Mouse (Mus musculus) lung, embryonic 16.5 days (tissue): ENCODE data around the gene Lefty2. TPM values are rescaled to one million over a fixed set of nuclear protein-coding genes. Genes with fewer than 3 reads are reported as not detected.

Experiments
- ATAC-seq: fragments of 200-750 bp; cut with Nextera tagmentation; 2 replicates; pipeline ENCODE4 v1.8.0; 2017; ENCODE audit warnings: low read depth, mild to moderate bottlenecking, moderate library complexity
- H3K27ac ChIP-seq: fragments of 300-500 bp; sonication (generic); 2 replicates; pipeline ENCODE4 v1.5.1; 2014; ENCODE audit warnings: mild to moderate bottlenecking, control low read depth, low read length
- H3K27me3 ChIP-seq: fragments of 300-500 bp; sonication (generic); 2 replicates; pipeline ENCODE4 v1.6.1; 2014; ENCODE audit warnings: low read depth, low read length, mixed read lengths; ENCODE audit not compliant: control insufficient read depth, insufficient read depth
- H3K36me3 ChIP-seq: fragments of 300-500 bp; sonication (generic); 2 replicates; pipeline ENCODE4 v1.6.1; 2014; ENCODE audit warnings: low read length; ENCODE audit not compliant: control insufficient read depth, insufficient read depth
- H3K4me1 ChIP-seq: fragments of 300-500 bp; sonication (generic); replicated peaks from 2 replicates; pipeline ENCODE4 v1.6.1; 2014; ENCODE audit warnings: low read length, mixed read lengths; ENCODE audit not compliant: control insufficient read depth, insufficient read depth
- H3K4me2 ChIP-seq: fragments of 300-500 bp; sonication (generic); 2 replicates; pipeline ENCODE4 v1.6.1; 2014; ENCODE audit warnings: low read depth, low read length, control low read depth
- H3K4me3 ChIP-seq: fragments of 300-500 bp; sonication (generic); 2 replicates; pipeline ENCODE4 v1.5.1; 2014; ENCODE audit warnings: mild to moderate bottlenecking, low read length, control low read depth
- H3K9ac ChIP-seq: fragments of 300-500 bp; sonication (generic); 2 replicates; pipeline ENCODE4 v1.6.1; 2014; ENCODE audit warnings: low read length, control low read depth
- H3K9me3 ChIP-seq: fragments of 300-500 bp; sonication (generic); 2 replicates; pipeline ENCODE4 v1.6.1; 2016; ENCODE audit warnings: low read length; ENCODE audit not compliant: control insufficient read depth
- WGBS: fragments of 180-500 bp; shearing (Covaris S2); extraction: QIAGEN DNeasy Blood & Tissue Kit; methylation state at CpG from one replicate; pipeline ENCODE4 v1.1.7; 2014; 5-methylcytosine and 5-hydroxymethylcytosine counted together
- polyA plus RNA-seq: library from polyadenylated mRNA; unstranded; fragments of >200 nt; fragmentation: Nextera tagmentation; extraction: Ambion mirVana; gene quantifications from 2 replicates; pipeline ENCODE4 v1.2.1, GENCODE M21; 2015

Gene Lefty2
- polyA plus RNA-seq, 1 experiment from 2014 or later, result 0.20 TPM

- H3K4me1 ChIP-seq, result peaks cover 24% of the 10 kb centered on the region
- WGBS, result 77% methylated on average over 4 of the region's 4 CpGs
- no peak overlapping the region for H3K4me2 ChIP-seq
- 0 out of 2 replicates have a peak, but pooled peaks cover 3% of the 10 kb centered on the region for H3K36me3 ChIP-seq
- H3K4me3 ChIP-seq, result no peak overlapping the region
- no peaks in the 10 kb centered on the region for H3K9me3 ChIP-seq
- H3K9ac ChIP-seq, result no peak overlapping the region
- H3K27ac ChIP-seq, result peak overlapping the region; percentile 36; the same call in 1 of the 2 replicates
- no peak for ATAC-seq
- H3K27me3 ChIP-seq, result no peaks in the 10 kb centered on the region
Observed at GRCm38 (mm10) chr1:180944553-180944952, 51.6 kb downstream of the Lefty2 start.

DNA sequence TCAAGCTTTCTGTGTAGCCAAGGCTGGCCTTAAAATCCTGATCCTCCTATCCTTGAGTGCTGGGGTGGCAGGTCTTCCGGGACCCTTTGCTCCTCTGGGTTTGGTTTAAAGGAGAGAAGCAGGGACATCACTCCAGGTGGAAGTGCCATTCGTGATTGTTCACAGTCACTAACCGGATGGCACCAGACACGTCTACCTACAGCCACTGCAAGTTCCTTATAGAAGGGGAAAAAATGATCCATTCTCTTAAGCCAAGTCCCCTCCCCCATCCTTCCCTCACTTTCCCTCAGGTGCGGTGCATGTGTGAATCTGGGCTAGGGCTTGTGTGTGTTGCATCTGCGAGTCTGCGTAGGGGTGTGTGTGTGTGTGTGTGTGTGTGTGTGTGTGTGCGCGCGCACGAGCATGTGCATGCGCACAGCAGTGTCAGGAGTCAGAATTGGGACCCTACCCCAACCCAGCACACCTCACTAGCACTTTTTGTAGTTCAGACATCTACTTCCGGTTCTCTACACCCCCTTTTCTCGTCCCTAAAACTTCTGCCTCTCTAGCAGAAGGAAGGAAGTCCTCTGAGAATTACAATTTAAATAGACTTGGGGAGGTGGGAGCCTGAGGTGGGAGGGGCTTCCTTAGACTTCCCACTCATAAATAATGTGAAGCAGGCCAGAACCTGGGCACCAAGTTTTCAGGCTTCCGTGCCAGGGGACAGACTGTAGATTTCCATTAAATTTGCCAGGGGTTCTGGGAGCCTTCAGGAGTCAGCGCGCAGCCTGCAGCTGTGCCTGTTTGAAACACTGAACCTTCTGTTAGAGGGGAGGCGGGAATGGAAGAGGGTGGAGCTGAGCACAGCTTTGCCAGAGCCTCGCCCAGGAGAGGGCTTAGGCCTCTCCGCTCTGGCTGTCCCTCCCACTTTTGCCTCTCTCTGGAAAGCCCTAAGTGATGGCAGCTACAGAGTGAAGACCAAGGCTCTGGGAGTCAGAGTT, 52.4 kb downstream of the Lefty2 start:
- no peaks in the 10 kb centered on the region for H3K27me3 ChIP-seq
- peak overlapping the region; percentile 62 for H3K27ac ChIP-seq
- peaks cover 24% of the 10 kb centered on the region for H3K4me1 ChIP-seq
- H3K4me3 ChIP-seq, result no peak overlapping the region
- ATAC-seq, result peak; percentile 80
- H3K9ac ChIP-seq, result peak overlapping the region; percentile 2
- 24% methylated on average over 20 of the region's 20 CpGs for WGBS
- H3K36me3 ChIP-seq, result 0 out of 2 replicates have a peak, but pooled peaks cover 8% of the 10 kb centered on the region
- no peaks in the 10 kb centered on the region for H3K9me3 ChIP-seq
- H3K4me2 ChIP-seq, result peak overlapping the region; percentile 45

DNA sequence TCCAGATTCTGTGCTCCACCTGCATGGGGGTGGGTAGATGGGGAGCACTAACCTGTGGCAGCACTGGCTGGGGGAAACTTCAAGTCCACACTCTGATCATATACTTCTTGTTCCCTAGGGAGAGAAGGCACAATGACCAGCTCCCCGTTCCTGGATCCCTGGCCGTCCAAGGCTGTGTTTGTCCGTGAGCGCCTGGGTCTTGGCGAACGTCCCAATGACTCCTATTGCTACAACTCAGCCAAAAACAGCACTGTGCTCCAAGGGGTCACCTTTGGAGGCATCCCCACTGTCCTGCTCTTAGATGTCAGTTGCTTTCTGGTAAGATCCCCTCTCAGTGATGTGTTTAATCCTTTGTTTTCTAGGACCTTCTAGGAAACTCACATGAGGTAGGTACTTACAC, 53.5 kb downstream of the Lefty2 start:
- Histone ChIP-seq H3K4me3 (no peak overlapping the region), H3K4me1 (peaks cover 21% of the 10 kb centered on the region), H3K4me2 (no peak overlapping the region), H3K9me3 (no peaks in the 10 kb centered on the region), H3K27me3 (no peaks in the 10 kb centered on the region), H3K27ac (no peak overlapping the region), H3K36me3 (0 out of 2 replicates have a peak, but pooled peaks cover 8% of the 10 kb centered on the region), H3K9ac (peak overlapping the region; percentile 6; the same call in 1 of the 2 replicates)
- 74% methylated on average over 6 of the region's 6 CpGs for WGBS
- ATAC-seq, result no peak

Other genes starting within 250 kb of the Lefty2 start
- 0.15 and 0.35 TPM in 2 replicates for gene Mixl1, start 196.1 kb upstream of the Lefty2 start, polyA plus RNA-seq
- 20.7 and 21.2 TPM in 2 replicates for gene Acbd3, start 167.1 kb upstream of the Lefty2 start, polyA plus RNA-seq
- gene H3f3a, start 79.2 kb upstream of the Lefty2 start, polyA plus RNA-seq, result 2,527 and 2,659 TPM in 2 replicates
- gene Sde2, start 42.0 kb upstream of the Lefty2 start, polyA plus RNA-seq, result 33.0 and 38.3 TPM in 2 replicates
- gene Pycr2, start 11.2 kb downstream of the Lefty2 start, polyA plus RNA-seq, result 80.7 and 84.3 TPM in 2 replicates
- gene Lefty1, start 41.9 kb downstream of the Lefty2 start, polyA plus RNA-seq, result 1.5 and 1.6 TPM in 2 replicates
- gene Tmem63a, start 49.2 kb downstream of the Lefty2 start, polyA plus RNA-seq, result 15.8 and 16.4 TPM in 2 replicates
- gene Ephx1, start 127.8 kb downstream of the Lefty2 start, polyA plus RNA-seq, result 11.8 and 12.8 TPM in 2 replicates
- gene 9130409I23Rik, start 158.1 kb downstream of the Lefty2 start, polyA plus RNA-seq, result not detected in 2 replicates